Mouse (Mus musculus) layer of hippocampus, postnatal 10 days (tissue): ENCODE measurements around the gene Zbtb8os. TPM values are rescaled to one million over a fixed set of nuclear protein-coding genes. Genes with fewer than 3 reads are reported as not detected.
"Not testable (repeated sequence)": the region's sequence is repeated elsewhere in the genome, so short reads cannot be mapped to it uniquely, and the experiment has no call there.

Source experiments
- DNase-seq, 2 experiments: peaks; one replicate each; pipeline ENCODE4 v3.0.0; 2021; ENCODE audit warnings: low spot score in 2 of 2
- total RNA-seq, 2 experiments: library from RNA; stranded (reverse); gene quantifications; 2 replicates each; pipeline ENCODE4 v1.2.3; 2021

Zbtb8os gene
- total RNA-seq, 2 experiments from 2014 or later, result 26.9 to 30.2 TPM

DNA sequence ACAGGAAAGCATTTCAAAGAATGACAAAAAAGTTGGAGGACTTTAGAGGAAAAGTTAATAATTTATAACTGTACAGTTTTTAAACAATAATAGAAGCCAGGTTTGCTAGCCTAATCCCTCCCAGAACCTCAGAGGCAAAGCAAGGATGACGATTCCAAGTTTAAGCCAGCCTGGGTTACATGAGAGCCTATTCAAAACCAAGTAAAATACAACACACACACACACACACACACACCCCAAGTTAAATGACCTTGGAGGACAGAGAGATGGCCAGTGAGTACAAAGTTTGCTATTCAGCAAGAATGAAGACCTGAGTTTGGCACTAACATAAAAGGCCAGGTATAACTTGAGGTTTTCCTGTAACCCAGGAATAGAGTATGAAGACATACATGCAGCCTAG, 9.3 kb upstream of the Zbtb8os start:
- DNase-seq, result no peak

DNA sequence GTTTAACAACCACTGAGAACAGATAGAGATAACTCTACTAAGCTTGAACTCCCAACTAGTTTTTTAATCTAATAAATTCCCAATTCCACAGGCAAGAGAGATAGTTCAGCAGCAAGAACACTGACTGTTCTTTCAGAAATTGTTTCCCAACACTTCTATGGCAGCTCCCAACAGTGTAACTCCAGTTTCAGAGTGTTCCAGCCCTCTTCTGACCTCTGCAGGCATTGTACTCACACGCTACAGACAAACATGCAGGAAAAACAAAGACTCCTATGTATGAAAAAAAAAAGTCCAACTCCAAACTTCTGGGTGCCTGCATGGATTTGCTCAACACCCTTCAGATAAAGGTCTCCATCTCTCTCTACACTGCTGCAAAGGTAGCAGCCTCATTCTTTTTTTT, 2.6 kb upstream of the Zbtb8os start:
- no peak for DNase-seq

DNA sequence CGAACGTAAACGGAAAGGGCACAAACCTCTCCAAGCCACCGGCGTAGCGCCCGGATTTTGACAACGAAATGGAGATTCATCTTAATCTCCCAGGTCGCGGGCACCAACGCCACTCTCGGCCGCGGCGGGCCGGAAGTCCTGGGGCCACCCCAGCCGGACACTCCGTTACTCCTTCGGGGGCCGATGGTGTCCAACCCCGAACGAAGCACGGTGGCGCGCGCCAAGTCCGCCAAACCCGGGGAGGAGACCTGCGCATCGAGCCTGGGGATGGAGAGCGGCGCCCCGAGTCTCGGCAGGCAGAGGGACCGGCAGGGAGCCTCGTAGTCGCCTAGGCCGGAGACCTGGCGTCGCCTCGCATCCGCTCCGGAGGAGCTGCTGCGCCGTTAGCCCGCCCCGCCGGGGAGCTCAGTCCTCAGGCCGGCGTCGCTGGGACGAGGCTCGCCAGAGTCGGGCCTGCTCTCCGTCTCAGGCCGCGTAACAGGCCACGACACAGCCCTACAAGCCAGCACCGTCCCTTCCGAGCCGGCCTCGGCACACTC, 749 bp upstream of the Zbtb8os start:
- DNase-seq, result no peak

- DNase-seq, result no peak
Measured at GRCm38 (mm10) chr4:129336291-129336690, 796 bp downstream of the Zbtb8os start.

- DNase-seq, result no peak
Measured at GRCm38 (mm10) chr4:129339743-129340142, 4.2 kb downstream of the Zbtb8os start.

- DNase-seq, result no peak
Measured at GRCm38 (mm10) chr4:129341888-129342287, 6.4 kb downstream of the Zbtb8os start.

GRCm38 (mm10) chr4:129342705-129343104, 7.2 kb downstream of the Zbtb8os start:
- DNase-seq, result no peak

DNA sequence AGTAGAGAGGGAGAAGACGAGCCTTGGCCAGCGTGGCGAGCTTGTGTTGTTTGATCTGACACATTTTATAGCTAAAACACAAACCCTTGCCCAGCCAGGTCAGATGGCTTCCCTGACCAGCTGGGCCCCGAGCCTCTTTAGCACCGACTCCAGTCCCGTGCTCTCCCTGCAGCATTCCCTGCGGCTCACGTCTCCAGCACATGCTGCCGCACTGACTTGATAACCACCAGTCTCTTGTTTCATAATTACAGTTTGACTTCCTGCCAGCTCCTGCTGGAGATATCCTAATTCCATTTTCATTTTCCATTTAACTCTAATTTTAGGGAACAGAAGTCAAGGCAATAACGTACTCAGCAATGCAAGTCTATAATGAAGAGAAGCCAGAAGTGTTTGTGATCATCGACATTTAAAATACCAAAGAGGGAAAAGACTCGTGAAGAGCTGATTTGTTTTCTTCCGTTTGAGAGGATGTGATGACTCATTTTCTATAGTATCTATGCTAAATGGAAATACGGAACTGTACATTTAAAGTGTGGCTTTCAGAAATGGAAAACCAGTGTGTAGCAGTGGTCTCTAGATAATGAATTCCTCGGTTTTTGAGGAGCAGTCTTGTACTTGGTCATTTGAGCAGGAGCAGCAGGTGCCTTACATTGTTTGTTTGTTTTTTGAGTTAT, 11.1 kb downstream of the Zbtb8os start:
- DNase-seq, result peak; percentile 12 to 30

GRCm38 (mm10) chr4:129350644-129351043, 15.1 kb downstream of the Zbtb8os start:
- peak; percentile 75 to 77 for DNase-seq

DNA sequence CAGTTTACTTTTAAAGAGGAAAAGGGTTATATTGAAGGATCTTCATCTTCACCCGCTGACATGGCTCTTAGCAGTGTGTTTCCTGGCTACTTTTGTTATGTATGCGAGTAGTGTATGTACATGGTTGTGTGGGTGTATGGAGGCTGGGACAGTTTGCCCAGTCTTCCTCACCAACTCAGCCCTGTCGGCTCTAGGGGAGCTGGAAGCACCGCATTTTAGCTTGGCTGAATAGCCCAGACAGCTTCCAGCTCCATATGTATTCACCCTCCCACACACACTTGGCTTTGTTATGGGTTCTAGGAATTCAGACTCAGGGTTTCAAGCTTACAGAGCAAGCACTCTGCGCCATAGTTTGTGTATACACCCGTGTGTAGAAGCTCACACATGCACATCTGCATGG, 15.6 kb downstream of the Zbtb8os start:
- peak; percentile 13 to 31 for DNase-seq

- DNase-seq, result no peak
Measured at GRCm38 (mm10) chr4:129353176-129353575, 17.7 kb downstream of the Zbtb8os start.

DNA sequence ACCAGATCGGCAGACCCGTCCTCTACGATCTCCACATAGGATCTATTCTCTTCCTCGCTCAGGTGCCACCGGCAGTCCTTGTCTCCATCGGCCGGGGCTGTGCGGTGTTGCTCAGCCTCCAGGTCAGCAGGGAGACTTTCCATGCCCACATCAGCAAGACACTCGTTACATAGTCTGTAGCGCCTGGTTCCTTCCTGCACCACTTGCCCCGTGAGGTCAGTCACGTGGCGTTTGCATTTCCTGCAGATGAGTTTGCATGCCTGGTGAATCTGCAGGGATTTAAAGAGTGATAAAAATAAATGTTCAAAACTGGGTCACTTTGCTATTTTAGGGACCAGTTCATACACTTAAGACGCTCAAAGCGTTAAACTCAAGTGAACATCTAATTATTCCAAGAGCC, 18.7 kb downstream of the Zbtb8os start:
- no peak for DNase-seq

DNA sequence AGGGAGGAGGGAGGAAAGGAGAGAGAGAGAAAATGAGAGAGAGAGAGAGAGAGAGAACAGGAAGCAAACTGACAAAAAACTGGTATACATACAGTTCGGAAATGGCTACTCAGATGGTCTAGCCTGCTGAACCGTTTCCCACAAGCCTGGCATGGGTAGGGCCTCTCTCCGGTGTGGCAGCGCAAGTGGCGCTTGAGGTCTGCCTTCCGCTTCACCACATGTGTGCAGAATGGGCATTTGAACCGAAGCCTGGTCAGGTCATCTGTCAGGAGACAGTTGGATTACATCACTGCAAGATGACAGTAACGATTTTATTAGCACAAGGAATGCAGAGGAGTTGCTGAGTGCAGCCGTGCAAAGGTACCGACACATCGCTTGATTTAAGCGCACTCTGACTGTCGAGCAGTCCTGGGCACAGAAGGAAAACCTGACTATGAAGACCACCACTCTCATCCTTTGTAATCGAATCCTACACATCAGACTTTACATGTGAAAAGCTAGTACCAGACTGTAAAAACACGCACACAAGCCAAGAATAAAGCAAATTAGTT, 22.2 kb downstream of the Zbtb8os start:
- no peak for DNase-seq

- DNase-seq, result not testable (repeated sequence)
Measured at GRCm38 (mm10) chr4:129362238-129362637, 26.7 kb downstream of the Zbtb8os start.

- DNase-seq, result no peak
Measured at GRCm38 (mm10) chr4:129362771-129363170, 27.3 kb downstream of the Zbtb8os start.

DNA sequence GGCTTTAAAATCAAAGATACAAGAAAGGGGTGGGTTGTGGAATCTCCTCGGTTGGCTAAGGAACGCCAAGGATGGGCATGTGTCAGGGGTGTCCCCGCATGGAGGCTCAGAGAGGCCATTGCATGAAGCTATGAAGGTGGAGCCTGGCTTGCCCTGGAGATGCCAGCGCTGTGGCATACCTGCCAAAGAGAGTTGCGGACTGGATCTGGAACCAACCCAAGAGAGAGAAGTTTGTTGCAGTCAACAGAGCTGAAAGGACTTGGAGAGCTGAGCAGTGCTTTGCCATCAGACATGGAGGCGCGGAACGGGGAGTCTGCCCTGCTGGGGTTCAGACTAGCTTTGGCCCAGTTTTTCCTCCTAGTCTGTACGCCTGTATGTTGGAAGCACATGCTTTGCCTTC, 28.0 kb downstream of the Zbtb8os start:
- no peak for DNase-seq

- no peak for DNase-seq
Measured at GRCm38 (mm10) chr4:129364379-129364778, 28.9 kb downstream of the Zbtb8os start.

DNA sequence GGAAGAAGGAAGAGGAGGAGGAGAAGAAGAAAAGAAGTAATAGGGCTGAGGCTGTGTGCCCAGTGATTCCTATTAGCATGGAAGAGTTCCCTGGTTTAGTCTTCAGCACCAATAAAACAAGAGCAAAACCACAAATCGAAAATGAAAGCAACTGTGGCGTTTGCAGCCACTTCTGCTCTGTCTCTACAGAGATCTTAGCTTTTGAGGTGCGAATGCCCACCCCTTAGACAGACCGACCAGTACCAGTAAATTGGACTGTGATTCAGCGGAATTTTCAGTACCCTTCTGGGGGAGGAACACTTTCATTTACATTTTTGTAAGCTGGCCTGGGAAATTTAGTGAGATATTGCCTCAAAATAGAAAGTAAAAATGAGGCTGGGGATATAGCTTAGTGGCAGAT, 29.7 kb downstream of the Zbtb8os start:
- DNase-seq, result no peak

DNA sequence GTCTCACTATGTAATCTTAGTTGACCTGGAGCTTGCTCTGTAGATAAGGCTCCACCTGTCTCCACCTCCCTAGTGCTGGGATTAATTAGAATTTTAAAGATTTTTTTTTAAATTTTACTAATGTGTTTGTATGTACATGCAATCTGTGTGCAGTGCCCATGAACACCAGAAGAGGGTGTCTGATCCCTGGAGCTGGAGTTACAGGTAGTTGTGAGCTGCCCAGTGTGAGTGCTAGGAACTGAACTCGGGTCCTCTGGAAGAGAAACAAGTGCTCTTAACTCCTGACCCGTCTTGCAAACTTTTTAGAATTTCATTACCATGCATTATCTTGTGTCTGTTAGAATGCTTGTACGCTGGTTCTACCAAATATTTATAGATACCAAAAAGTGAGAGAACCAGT, 35.9 kb downstream of the Zbtb8os start:
- DNase-seq, result no peak

DNA sequence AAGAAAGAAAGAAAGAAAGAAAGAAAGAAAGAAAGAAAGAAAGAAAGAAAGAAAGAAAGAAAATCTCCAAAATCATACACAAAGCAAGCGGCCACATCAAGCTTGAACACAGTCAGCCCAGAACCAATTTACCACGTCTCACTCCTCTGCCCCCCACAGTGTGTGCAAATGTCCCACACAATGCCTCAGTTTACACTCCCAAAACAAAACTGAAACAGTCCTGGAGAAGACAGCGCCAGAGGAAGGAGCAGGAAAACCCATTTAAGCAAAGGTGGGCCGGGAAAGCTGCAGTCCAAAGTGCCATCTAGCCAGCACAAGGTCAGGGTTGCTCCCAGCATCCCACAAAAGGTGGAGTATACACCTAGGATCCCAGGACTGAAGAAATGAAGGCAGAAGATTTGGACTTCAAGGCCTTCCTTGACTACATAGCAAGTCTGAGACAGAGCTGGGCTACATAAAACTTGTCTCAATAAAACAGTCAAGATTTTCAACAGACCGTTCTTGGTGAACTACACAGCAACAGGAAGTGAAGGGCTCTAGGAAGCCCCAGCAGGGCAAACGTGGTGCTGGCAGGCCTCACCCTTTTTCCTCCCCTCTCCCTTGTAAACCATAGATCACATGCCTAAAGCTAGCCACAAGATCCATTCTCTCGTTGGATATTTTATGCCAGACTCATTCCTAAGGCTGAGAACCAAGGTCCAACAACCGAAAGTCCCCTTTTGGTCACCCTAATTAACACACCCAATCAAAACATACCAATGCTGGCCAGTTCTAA, 37.9 kb downstream of the Zbtb8os start:
- DNase-seq, result no peak

GRCm38 (mm10) chr4:129374219-129374755, 38.8 kb downstream of the Zbtb8os start:
- DNase-seq, result no peak

GRCm38 (mm10) chr4:129375000-129375399, 39.5 kb downstream of the Zbtb8os start:
- DNase-seq, result no peak
